Mouse (Mus musculus) ovary, postnatal 10 days (tissue): ENCODE results near the gene Emc4.

ENCODE experiments used
- DNase-seq: peaks from one replicate; pipeline ENCODE4 v3.0.0; 2022; ENCODE audit warnings: low spot score

Emc4 gene

GRCm38 (mm10) chr2:112367726-112368673 lies at the start of gene Emc4:
Emc4 (minus strand) TSS chr2:112368027.
- DNase-seq, result peak; percentile 78

GRCm38 (mm10) chr2:112407030-112407429 lies 39.2 kb upstream of the Emc4 start:
- DNase-seq, result no peak

- no peak for DNase-seq
Measured at GRCm38 (mm10) chr2:112396649-112397048, 28.8 kb upstream of the Emc4 start.

GRCm38 (mm10) chr2:112393958-112394357 lies 26.1 kb upstream of the Emc4 start:
- no peak for DNase-seq

- DNase-seq, result no peak
Measured at GRCm38 (mm10) chr2:112392689-112393088, 24.9 kb upstream of the Emc4 start.

GRCm38 (mm10) chr2:112391346-112392000 lies 23.6 kb upstream of the Emc4 start:
- no peak for DNase-seq

- DNase-seq, result no peak
Measured at GRCm38 (mm10) chr2:112390843-112391242, 23.0 kb upstream of the Emc4 start.

- no peak for DNase-seq
Measured at GRCm38 (mm10) chr2:112381219-112381618, 13.4 kb upstream of the Emc4 start.

GRCm38 (mm10) chr2:112380131-112380530 lies 12.3 kb upstream of the Emc4 start:
- no peak for DNase-seq

- peak; percentile 80 for DNase-seq
Measured at GRCm38 (mm10) chr2:112378973-112379898, 11.4 kb upstream of the Emc4 start, which contains the start of gene Katnbl1. Katnbl1 (plus strand) TSS chr2:112379211.

- no peak for DNase-seq
Measured at GRCm38 (mm10) chr2:112374610-112375009, 6.8 kb upstream of the Emc4 start.

GRCm38 (mm10) chr2:112373141-112373540 lies 5.3 kb upstream of the Emc4 start:
- no peak for DNase-seq

- DNase-seq, result no peak
Measured at GRCm38 (mm10) chr2:112369941-112370340, 2.1 kb upstream of the Emc4 start.

GRCm38 (mm10) chr2:112367222-112367621 lies 605 bp downstream of the Emc4 start:
- no peak for DNase-seq

- DNase-seq, result no peak
Measured at GRCm38 (mm10) chr2:112360781-112361169, 7.1 kb downstream of the Emc4 start.

- DNase-seq, result no peak
Measured at GRCm38 (mm10) chr2:112360012-112360780, 7.6 kb downstream of the Emc4 start.

- no peak for DNase-seq
Measured at GRCm38 (mm10) chr2:112359611-112360010, 8.2 kb downstream of the Emc4 start.

GRCm38 (mm10) chr2:112353685-112354455 lies 14.0 kb downstream of the Emc4 start:
- DNase-seq, result no peak

GRCm38 (mm10) chr2:112348246-112348645 lies 19.6 kb downstream of the Emc4 start:
- no peak for DNase-seq

GRCm38 (mm10) chr2:112341117-112341516 lies 26.7 kb downstream of the Emc4 start:
- no peak for DNase-seq
